Mouse (Mus musculus) kidney, embryonic 14.5 days (tissue): ENCODE results near the gene Dcaf4. TPM values are rescaled to one million over a fixed set of nuclear protein-coding genes. Genes with fewer than 3 reads are reported as not detected.
A peak's percentile ranks its signal among the peaks of the same experiment; 100 is the strongest.

ENCODE experiments used
- ATAC-seq: fragments of 200-750 bp; cut with Nextera tagmentation; 2 replicates; pipeline ENCODE4 v1.8.0; 2017; ENCODE audit warnings: moderate number of reproducible peaks, mild to moderate bottlenecking, moderate TSS enrichment, moderate library complexity; ENCODE audit not compliant: low FRiP score, low TSS enrichment
- H3K27ac ChIP-seq: fragments of 300-500 bp; sonication (generic); 2 replicates; pipeline ENCODE4 v1.5.1; 2014; ENCODE audit warnings: low read depth, mild to moderate bottlenecking, low read length, moderate library complexity, mixed read lengths
- H3K27me3 ChIP-seq: fragments of 300-500 bp; sonication (generic); 2 replicates; pipeline ENCODE4 v1.6.1; 2014; ENCODE audit warnings: mild to moderate bottlenecking, low read length; ENCODE audit not compliant: control insufficient read depth, insufficient read depth
- H3K36me3 ChIP-seq: fragments of 300-500 bp; sonication (generic); 2 replicates; pipeline ENCODE4 v1.6.1; 2014; ENCODE audit warnings: low read length, mixed read lengths; ENCODE audit not compliant: control insufficient read depth, insufficient read depth
- H3K4me1 ChIP-seq: fragments of 300-500 bp; sonication (generic); 2 replicates; pipeline ENCODE4 v1.6.1; 2014; ENCODE audit warnings: low read length, mixed read lengths; ENCODE audit not compliant: control insufficient read depth, insufficient read depth
- H3K4me2 ChIP-seq: fragments of 300-500 bp; sonication (generic); replicated peaks from 2 replicates; pipeline ENCODE4 v1.6.1; 2014; ENCODE audit warnings: low read depth, mild to moderate bottlenecking, low read length
- H3K4me3 ChIP-seq: fragments of 300-500 bp; sonication (generic); 2 replicates; pipeline ENCODE4 v1.5.1; 2014; ENCODE audit warnings: mild to moderate bottlenecking, low read length
- H3K9ac ChIP-seq: fragments of 300-500 bp; sonication (generic); 2 replicates; pipeline ENCODE4 v1.6.1; 2014; ENCODE audit warnings: low read depth, mild to moderate bottlenecking, low read length, moderate library complexity
- H3K9me3 ChIP-seq: fragments of 300-500 bp; sonication (generic); 2 replicates; pipeline ENCODE4 v1.6.1; 2016; ENCODE audit warnings: low read length; ENCODE audit not compliant: control insufficient read depth
- WGBS: fragments of 180-500 bp; shearing (Covaris S2); extraction: QIAGEN DNeasy Blood & Tissue Kit; methylation state at CpG from one replicate; pipeline ENCODE4 v1.1.7; 2014; 5-methylcytosine and 5-hydroxymethylcytosine counted together
- polyA plus RNA-seq: library from polyadenylated mRNA; unstranded; fragments of >200 nt; fragmentation: Nextera tagmentation; extraction: Ambion mirVana; gene quantifications from 2 replicates; pipeline ENCODE4 v1.2.1, GENCODE M21; 2014

The Dcaf4 gene
- 27.4 and 28.1 TPM in 2 replicates for polyA plus RNA-seq

DNA sequence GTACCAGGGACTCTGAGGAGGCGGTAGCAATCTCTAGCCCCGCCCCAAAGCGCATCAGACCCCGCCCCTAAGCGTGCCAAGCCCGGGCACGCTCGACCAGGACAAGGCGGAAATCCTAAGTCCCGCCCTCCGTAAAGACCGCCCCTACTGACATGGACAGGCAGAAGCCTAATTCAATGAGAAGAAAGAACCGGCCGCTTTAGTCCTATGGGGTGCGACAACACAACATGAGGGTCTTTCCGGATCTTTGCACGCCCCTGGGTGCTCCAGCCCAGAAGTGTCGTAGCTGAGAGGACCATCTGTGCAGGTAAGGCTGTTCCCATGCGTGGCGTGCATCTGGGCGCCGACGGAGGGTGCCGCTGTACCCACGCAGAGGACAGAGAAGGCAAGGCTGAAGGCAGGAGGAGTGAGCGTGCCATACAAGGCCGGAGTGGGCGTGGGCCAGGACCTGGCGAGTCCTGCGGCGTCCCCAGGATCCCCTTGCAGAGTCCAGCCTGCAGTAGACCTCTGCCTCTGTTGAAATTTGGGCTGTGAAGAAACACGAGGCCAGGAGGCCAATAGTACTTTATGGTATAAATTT lies at the start of gene Dcaf4:
Dcaf4 (plus strand) TSS at position 156 of the 580 bp plus-strand sequence.
- under 1% methylated on average over 32 of the region's 32 CpGs for WGBS
- H3K9ac ChIP-seq, result peak within 1 kb of the TSS; percentile 65
- H3K9me3 ChIP-seq, result no peaks in the 10 kb centered on the region
- peak within 1 kb of the TSS; percentile 62; the same call in 1 of the 2 replicates for H3K27ac ChIP-seq
- peaks cover 5% of the 10 kb centered on the region; the same call in 1 of the 2 replicates for H3K4me1 ChIP-seq
- H3K36me3 ChIP-seq, result no peaks in the 10 kb centered on the region
- H3K4me3 ChIP-seq, result peak within 1 kb of the TSS; percentile 75
- peak within 1 kb of the TSS; percentile 61 for H3K4me2 ChIP-seq
- no peaks in the 10 kb centered on the region for H3K27me3 ChIP-seq
- ATAC-seq, result peak; percentile 99

DNA sequence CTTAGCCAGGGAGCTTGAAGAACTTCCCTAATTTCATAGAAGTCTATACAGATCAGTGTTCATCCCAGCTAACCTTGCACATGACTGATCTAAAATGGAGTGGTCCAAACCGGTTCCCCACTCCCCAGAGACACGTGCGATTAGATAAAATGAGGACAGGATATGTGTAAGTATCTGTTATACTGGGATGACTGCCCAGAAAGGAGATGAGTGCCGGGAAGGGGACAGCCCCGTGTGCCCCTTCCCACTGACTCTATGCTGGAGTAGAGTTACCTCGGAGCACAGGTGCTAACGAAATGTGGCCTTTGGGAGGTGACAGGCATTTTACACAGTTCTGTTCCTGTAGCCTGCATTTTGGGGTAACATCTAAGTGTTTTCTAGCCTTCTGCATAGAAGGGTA lies 48.5 kb upstream of the Dcaf4 start:
- 71% methylated on average over 7 of the region's 7 CpGs for WGBS
- no peak for ATAC-seq
- no peak overlapping the region for H3K4me3 ChIP-seq
- H3K4me1 ChIP-seq, result peaks cover 22% of the 10 kb centered on the region
- no peaks in the 10 kb centered on the region for H3K27me3 ChIP-seq
- H3K4me2 ChIP-seq, result no peak overlapping the region
- H3K9ac ChIP-seq, result no peak overlapping the region
- H3K27ac ChIP-seq, result no peak overlapping the region
- H3K9me3 ChIP-seq, result no peaks in the 10 kb centered on the region
- no peaks in the 10 kb centered on the region for H3K36me3 ChIP-seq

GRCm38 (mm10) chr12:83473987-83474600 lies 46.2 kb upstream of the Dcaf4 start:
- Histone ChIP-seq H3K4me2 (no peak overlapping the region), H3K9ac (no peak overlapping the region), H3K4me1 (peaks cover 17% of the 10 kb centered on the region), H3K27me3 (no peaks in the 10 kb centered on the region), H3K4me3 (no peak overlapping the region), H3K27ac (no peak overlapping the region), H3K9me3 (no peaks in the 10 kb centered on the region), H3K36me3 (no peaks in the 10 kb centered on the region)
- 30% methylated on average over 5 of the region's 5 CpGs for WGBS
- no peak for ATAC-seq

DNA sequence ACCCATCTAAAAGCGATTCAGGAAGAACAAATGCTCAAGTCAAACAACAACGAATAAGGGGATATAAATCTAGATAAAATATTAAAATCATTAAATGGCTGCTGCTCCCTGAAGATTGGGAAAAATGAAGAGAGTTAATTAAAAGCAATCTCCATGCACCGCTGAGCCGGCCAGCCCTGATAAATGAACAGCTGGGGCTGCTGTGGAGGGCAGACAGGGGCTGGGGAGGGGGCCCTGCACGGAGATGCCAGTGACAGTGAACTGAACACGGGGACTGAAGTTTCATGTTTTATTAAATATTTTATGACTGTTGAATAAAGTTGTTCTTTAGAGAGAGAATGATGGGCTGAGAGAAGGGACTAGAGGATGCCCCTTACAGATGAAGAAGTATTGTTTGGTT lies 44.8 kb upstream of the Dcaf4 start:
- no peak for ATAC-seq
- 15% methylated on average over 6 of the region's 6 CpGs for WGBS

GRCm38 (mm10) chr12:83476277-83476676 lies 44.0 kb upstream of the Dcaf4 start:
- WGBS, result 78% methylated on average over 10 of the region's 10 CpGs

More for the DNA sequence above, 44.8 kb upstream of the Dcaf4 start:
- H3K27ac ChIP-seq, result 0 out of 2 replicates have a peak overlapping the region, but pooled peaks have one; percentile 26
- no peak overlapping the region for H3K4me3 ChIP-seq
- no peaks in the 10 kb centered on the region for H3K9me3 ChIP-seq
- H3K4me2 ChIP-seq, result peak overlapping the region; percentile 15; the same call in 1 of the 2 replicates
- no peaks in the 10 kb centered on the region for H3K36me3 ChIP-seq
- no peaks in the 10 kb centered on the region for H3K27me3 ChIP-seq
- peaks cover 14% of the 10 kb centered on the region for H3K4me1 ChIP-seq
- no peak overlapping the region for H3K9ac ChIP-seq

GRCm38 (mm10) chr12:83479140-83479539 lies 41.1 kb upstream of the Dcaf4 start:
- no peak for ATAC-seq
- H3K36me3 ChIP-seq, result no peaks in the 10 kb centered on the region
- no peak overlapping the region for H3K27ac ChIP-seq
- WGBS, result 77% methylated on average over 1 of the region's 1 CpGs
- no peaks in the 10 kb centered on the region for H3K9me3 ChIP-seq
- no peak overlapping the region for H3K9ac ChIP-seq
- no peak overlapping the region for H3K4me3 ChIP-seq
- no peaks in the 10 kb centered on the region for H3K27me3 ChIP-seq
- H3K4me2 ChIP-seq, result no peak overlapping the region
- peaks cover 13% of the 10 kb centered on the region for H3K4me1 ChIP-seq

More at GRCm38 (mm10) chr12:83476277-83476676, 44.0 kb upstream of the Dcaf4 start:
- H3K4me2 ChIP-seq, result no peak overlapping the region
- no peak for ATAC-seq
- H3K4me1 ChIP-seq, result peaks cover 16% of the 10 kb centered on the region
- no peak overlapping the region for H3K9ac ChIP-seq
- no peak overlapping the region for H3K4me3 ChIP-seq
- no peaks in the 10 kb centered on the region for H3K9me3 ChIP-seq
- H3K27me3 ChIP-seq, result no peaks in the 10 kb centered on the region
- H3K36me3 ChIP-seq, result no peaks in the 10 kb centered on the region
- no peak overlapping the region for H3K27ac ChIP-seq

- WGBS, result 71% methylated on average over 7 of the region's 7 CpGs
- Histone ChIP-seq H3K36me3 (no peaks in the 10 kb centered on the region), H3K4me1 (peaks cover 18% of the 10 kb centered on the region), H3K9ac (no peak overlapping the region), H3K4me3 (no peak overlapping the region), H3K9me3 (no peaks in the 10 kb centered on the region), H3K27me3 (no peaks in the 10 kb centered on the region), H3K4me2 (no peak overlapping the region), H3K27ac (no peak overlapping the region)
- no peak for ATAC-seq
Observed at GRCm38 (mm10) chr12:83479818-83480401, 40.4 kb upstream of the Dcaf4 start.

- ATAC-seq, result peak; percentile 90
- Histone ChIP-seq H3K36me3 (no peaks in the 10 kb centered on the region), H3K4me1 (peaks cover 14% of the 10 kb centered on the region; the same call in 1 of the 2 replicates), H3K9me3 (no peaks in the 10 kb centered on the region), H3K27ac (0 out of 2 replicates have a peak overlapping the region, but pooled peaks have one; percentile 42), H3K27me3 (no peaks in the 10 kb centered on the region), H3K9ac (no peak overlapping the region), H3K4me2 (no peak overlapping the region), H3K4me3 (no peak overlapping the region)
- 14% methylated on average over 4 of the region's 4 CpGs for WGBS
Observed at GRCm38 (mm10) chr12:83481439-83481838, 38.8 kb upstream of the Dcaf4 start.

DNA sequence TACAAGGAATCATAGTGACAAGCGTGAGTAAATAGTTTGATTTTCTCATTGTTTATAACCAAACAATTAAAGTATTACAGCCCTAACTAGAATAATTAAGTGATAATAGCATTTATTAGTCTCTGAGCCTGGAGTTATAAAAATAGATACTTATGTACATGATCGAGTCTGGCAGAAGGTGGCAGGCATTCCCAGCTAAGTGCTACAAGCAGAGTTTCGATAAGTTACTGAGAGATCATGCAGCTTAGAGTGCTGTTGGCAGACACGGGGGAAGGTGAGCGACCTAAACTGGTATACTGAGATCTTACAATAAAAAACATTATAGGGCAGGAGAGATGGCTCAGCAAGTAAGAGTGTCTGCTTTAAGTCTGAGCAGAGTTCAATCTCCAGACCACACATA lies 36.6 kb upstream of the Dcaf4 start:
- Histone ChIP-seq H3K27me3 (no peaks in the 10 kb centered on the region), H3K4me3 (no peak overlapping the region), H3K4me2 (no peak overlapping the region), H3K36me3 (no peaks in the 10 kb centered on the region), H3K27ac (no peak overlapping the region), H3K9ac (no peak overlapping the region), H3K9me3 (no peaks in the 10 kb centered on the region), H3K4me1 (peaks cover 18% of the 10 kb centered on the region; the same call in 1 of the 2 replicates)
- no peak for ATAC-seq
- 64% methylated on average over 5 of the region's 5 CpGs for WGBS
